Mouse (Mus musculus) lung, postnatal 4 days (tissue): Measurements from ENCODE around the gene Mrpl2.
A peak's percentile ranks its signal among the peaks of the same experiment; 100 is the strongest.

ENCODE experiments used
- DNase-seq, 2 experiments: peaks; one replicate each; pipeline ENCODE4 v3.0.0; 2021

Gene Mrpl2

DNA sequence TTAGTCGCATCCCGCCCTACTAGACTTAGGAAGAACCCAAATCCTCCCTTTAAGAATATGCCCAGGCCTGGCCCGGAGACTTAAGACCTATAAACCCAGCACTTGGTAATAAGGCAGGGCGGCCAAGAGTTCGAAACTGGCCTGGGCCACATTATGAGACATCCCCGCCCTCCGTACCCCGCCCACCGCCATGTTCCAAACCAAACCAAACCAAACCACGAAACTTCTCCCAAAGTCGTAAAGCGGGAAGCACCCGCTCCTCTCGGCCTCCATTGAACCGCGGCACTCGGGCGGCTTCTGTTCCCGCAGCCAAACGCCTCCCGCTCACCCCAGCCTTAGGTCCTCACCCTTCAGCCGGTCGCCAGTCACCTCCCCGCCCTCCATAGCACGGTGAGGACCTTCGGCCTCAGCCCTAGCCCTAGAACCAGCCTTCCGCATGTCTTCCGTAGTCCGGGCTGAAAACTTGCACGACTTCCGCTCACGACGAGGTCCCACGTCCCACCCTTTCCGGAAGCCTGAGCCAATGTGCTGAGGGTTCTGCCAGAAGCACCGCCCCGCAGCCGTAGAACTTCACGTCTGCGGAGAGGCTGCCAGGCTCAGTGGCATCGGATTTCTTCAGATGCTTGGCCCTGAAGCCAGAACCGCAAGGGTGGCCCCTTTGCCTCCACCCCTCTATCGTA lies 28.0 kb downstream of the Mrpl2 start, which contains the start of gene Rrp36:
Gene Rrp36, minus strand, starts transcription at position 503 of the 680 bp plus-strand sequence.
- peak; percentile 93 to 94 for DNase-seq

DNA sequence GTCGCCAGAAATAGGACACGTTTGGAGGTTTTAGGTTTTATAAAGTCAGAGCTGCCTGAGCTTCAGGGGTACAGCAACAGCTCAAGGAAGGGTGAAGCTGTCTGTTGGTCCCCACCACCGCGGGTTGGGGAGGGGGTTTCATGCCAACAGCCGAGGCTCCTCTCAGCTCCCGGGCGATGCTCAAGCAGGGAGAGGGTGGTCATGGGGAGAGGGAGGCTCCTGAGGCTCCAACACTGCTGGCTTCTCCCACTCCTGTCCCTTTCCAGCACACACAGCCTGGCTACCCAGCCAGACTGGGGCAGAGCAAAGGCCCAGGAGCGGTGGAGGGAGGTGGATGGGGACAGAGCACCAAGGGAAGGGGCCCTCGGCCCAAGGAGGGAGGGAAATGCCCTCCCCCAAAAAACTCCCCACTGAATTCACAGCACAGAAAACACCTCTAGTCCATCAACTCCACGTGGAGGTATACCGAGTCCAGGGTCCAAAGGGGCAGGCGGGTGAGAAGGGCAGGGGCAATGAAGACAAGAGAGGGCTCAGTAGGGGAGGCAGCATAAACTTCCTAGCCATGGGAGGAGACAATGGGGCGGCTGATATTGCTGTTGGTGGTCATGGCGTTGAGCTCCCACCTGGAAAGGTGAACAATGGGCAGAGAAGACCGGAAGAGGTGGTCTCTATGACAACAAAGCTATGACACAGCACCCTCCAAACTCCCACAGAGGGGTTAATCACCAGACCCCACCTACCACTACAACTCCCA lies 28.7 kb downstream of the Mrpl2 start:
- DNase-seq = no peak

DNA sequence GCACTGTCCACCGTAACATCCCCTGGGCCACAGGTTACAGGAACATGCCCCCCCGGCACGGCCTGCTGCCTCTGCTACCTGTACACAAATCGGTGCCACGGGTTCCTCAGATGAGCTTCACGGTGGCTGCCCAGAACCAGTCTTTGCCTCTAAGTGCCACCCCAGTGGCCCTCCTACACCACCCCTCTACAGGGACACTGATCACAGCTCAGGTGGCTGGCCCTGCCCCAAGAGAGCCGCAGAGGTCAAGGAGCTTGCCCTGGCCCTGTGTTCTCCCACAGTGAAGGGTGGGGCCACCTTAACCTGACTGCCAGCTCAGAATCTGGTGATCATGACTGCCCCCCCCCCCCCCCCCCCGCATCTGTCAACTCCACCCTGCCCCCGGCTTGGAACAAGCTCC lies 32.4 kb downstream of the Mrpl2 start, which contains the start of gene Mea1:
Gene Mea1, plus strand, starts transcription at position 378 of the 400 bp plus-strand sequence.
- DNase-seq = peak in 1 of 2 experiments; percentile 55

DNA sequence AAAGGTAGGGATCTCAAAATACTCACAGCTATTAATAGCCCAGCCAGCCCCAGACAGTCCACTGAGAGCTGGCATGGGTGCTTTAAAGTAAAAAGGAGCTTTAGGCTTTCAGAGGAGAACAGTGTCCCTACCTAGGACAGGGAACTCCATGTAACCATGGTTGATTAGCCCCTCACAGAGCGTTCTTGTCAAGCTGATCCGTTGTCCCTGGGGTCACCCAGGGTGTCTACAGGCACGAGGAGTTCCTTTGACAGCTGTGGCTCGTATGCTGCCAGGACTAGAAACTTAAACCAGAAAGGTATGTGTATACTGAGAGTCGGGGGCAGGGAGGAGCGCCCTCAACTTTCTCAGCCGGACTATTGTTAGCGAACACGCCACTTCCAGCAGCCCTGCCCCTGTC lies 32.9 kb downstream of the Mrpl2 start:
- no peak for DNase-seq

DNA sequence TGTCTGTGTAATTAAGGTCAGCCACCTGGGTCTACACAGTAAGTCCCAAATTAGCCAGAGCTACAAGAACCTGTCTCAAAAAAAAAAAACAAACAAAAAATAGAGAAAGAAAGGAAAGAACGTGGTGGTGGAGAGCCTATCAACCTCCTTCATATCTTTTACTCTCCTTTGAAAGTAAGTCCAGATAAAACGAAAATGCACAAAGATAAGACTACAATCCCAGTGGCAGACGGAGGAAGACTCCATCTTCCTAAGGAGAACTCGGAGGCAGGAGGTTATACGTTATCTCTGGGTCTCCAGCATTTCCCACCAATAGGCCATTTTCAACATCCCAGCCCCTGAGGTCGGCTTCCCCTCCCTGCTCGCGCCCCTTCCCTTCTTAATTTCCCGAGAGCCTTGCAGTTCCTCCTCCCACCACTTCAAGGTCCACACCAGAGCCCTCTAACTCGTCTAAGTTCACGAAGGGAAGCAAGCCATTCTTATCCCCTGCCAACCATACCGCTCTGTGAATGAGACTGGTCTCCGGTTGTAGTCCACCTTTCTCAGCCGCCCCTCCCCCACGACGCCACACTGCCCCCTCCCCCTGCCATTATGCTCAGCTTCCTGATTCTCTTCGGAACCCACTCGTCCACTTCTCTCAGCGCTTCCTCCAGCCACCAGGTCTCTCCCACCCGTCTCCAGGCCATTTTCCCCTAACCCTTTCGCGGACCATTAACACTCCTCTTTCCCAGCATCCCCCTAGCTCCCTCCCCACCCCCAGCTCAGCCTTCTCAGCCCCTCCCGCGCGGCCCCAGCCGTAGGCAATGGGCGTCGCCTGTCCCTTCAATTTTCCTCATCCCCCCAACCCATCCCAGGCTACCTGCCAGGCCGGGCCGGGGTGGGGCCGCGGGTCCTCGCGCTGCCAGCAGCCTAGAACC lies 34.1 kb downstream of the Mrpl2 start:
- DNase-seq = peak in 1 of 2 experiments; percentile 63

DNA sequence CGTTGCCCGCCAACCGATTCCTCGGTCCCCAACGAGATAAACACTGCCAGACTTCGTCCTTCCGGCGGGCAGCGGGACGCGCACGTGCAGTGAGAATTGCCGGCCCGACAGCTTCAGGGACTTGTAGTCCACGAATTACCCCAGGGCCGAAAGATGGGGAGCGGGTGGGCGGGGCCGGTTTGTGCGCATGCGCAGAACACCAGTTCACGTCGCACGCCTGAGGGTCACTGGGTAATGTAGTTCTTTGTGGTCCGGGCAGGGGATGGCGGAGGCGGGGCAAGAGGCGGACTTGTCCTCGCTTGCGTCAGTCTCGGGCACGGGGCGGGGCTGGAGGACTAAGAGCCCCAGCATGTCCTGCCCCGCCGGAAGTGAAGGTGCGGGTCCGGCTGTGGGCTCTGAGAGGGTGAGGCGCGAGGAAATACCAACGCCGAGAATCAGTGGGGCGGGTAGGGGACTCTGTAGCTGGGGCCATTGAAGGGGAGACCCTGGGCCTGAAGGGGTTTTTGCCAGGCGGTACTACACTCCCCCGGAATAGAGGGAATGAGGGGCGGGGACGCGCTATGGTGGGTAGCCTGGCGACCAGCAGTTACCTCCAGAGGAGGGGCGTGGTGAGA lies 34.8 kb downstream of the Mrpl2 start, which contains the start of gene Klhdc3:
Gene Klhdc3, minus strand, starts transcription at position 155 of the 614 bp plus-strand sequence.
- DNase-seq = peak; percentile 98 to 99

DNA sequence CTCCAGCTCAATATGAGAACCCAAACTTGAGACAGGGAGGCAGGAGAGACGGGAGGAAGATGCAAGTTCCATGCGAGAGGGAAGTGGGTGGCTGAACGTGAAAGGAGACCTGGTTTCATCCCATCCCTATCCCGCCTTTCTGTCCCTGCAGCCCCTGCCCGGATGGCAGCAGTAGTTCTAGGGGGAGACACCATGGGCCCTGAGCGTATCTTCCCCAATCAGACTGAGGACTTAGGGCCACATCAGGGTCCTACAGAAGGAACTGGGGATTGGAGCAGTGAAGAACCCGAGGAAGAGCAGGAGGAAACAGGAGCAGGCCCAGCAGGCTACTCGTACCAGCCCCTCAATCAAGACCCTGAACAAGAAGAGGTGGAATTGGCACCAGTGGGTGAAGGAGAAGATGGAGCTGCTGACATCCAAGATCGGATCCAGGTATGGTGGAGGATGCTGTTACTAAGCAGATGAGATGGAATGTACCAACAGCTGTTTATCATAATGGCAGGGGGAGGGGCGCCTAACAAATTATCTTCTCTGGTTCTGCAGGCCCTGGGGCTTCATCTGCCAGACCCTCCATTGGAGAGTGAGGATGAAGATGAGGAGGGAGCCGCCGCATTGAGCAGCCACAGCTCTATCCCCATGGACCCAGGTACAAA lies 35.6 kb downstream of the Mrpl2 start:
- peak in 1 of 2 experiments; percentile 33 for DNase-seq

DNA sequence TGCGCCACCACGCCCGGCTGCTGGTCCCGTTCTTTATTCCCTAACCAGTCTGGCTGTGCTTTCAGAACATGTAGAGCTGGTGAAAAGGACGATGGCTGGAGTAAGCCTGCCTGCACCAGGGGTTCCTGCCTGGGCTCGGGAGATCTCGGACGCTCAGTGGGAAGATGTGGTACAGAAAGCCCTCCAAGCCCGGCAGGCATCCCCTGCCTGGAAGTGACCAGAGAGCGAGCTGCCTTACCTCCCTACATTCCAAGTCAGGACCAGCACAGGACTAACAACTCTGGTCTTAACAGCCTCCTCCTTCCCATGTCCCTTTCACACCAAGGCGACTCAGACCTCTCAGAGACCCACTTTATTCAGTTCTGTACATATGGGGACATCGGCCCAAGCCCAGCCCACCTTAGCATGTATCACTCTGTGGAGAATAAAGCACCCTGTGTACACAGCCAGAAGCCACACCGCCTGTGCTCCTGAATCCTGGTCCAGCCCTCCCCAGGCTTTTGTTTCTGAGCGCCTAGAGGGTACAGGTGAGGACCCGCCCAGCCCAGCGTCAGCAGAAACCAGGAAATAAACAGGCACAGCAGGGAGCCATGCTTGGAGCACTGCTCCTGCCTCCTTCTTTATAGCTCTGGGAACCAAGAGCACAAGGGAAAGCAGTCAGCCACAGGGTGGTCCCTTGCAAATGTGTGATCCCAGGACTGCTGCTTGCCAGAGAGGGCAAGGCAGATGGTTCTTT lies 36.8 kb downstream of the Mrpl2 start:
- DNase-seq = no peak

DNA sequence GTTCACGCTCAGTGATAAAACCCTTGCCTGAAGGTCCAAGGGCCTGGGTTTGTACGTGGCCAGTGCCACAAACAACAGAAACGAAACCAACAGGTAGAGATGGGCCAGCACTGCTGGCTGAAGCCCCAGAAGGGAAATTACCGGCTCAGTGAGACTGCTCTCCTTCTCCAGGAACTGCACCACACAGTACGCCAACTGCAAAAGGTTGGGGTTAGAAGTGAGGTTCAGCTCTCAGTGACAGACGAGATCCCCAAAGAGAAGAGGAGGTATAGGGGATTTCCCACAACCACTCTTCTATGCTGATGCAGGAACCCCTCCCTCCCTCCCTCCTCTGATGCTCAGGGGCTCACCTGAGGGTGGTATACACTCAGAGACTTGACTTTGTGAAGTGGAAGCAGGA lies 39.9 kb downstream of the Mrpl2 start:
- DNase-seq = no peak

DNA sequence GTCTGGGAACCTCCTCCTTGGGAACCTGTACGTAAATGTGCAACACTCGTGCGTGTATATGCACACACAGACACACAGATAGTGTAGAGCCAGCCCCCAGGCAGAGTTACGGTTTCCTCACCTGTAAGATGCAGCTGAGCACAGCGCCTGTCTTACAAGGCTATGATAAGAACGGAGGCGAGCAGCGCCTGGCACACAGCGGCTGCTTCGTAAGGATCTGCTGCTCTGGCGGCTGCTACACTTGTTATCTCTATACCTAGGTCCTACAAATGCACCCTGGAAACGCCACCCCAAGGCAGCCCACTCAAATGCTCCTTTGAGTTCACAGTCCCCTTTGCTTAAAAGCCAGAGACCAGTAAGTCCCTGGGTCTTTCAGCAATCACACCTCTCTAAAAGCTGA lies 44.6 kb downstream of the Mrpl2 start:
- no peak for DNase-seq

DNA sequence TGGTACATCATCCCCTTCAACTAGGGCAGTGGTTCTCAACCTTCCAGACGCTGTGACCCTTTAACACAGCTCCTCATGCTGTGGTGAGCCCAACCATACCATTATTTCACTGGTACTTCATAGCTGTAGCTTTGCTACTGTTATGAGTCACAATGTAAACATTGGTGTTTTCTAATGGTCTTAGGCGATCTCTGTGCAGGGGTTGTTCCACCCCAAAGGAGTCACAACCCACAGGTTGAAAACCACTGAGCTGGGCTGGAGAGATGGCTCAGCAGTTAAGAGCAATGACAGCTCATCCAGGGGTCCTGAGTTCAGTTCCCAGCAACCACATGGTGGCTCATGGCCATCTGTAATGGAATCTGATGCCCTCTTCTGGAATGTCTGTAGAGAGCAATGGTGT lies 45.4 kb downstream of the Mrpl2 start:
- no peak for DNase-seq

DNA sequence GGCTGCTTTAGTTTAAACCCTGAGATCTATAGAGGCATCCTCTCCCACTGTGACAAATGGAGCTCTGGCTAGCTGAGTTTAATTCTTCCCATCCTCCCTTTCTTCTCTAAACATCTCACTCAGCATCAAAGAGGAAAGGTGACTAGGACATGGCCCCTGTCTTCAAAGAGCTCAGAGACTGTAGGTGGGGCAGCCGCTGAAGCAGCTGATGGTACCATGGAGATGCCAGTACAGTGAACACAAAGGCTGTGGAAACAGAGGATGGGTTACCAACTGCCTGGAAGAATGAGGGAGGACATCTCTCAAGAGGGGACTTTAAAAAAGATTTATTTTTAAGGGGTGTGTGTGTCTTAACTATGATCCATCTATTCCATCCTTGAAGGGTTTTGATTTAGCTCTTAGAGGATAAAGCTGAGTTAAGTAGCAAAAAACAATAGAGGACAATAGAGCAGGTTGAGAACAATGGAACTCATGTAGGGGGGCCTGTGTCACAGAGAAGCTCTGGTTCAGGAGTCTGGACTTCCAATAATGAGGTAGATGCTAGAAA lies 48.6 kb downstream of the Mrpl2 start:
- DNase-seq = no peak

DNA sequence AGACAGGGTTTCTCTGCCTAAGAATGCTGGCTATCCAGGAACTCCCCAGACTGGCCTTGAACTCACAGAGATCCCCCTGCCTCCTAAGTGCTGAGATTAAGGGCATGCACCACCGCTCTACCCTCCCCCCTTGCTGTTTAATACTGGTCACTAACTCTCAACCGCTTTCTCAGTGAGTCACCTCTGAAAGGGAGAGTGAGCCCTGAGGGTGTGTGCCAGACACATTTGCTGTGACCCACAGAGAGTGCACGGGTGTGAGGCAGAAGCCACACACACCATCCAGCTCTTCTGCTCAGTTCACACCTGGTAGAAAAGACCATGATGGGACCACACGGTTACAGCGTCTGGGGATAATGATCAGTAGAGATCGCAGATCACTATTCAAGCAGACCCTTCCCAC lies 52.5 kb downstream of the Mrpl2 start:
- no peak for DNase-seq

DNA sequence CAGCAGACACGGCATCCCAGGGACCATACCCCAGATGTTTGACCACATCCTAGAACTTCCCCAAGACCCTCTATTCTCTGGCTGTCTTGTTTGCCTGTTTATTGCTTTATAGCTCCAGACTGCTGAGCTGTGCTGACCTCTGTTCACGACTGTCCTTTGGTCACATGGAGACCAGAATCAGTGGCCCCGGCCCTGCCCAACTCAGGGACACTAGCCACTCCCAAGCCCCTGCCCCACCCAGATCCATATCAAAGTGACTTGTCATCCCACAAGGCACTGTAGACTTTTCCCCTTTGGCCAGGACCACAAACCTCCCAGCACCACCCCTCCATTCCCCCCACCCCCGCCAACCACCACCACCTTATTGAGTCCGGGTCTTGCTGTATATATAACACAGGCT lies 53.2 kb downstream of the Mrpl2 start:
- no peak for DNase-seq
